Mouse (Mus musculus): ENCODE measurements at regions not wholly inside any gene's neighbourhood (a gene's known extent, or its start where the extent isn't known, plus 50 kb on each side); places are given as distances from the start of the nearest gene placed in this dataset.

- TF ChIP-seq CTCF (conservative IDR thresholded peaks at IDR 0.05; ENCODE audit: insufficient read depth, insufficient read length, low read depth, low read length) = no peak
- TF ChIP-seq POLR2A (IDR thresholded peaks at IDR 0.05; ENCODE audit: low read depth, low read length) = no peak
- DNase-seq = no peak
- H3K27ac ChIP-seq (ENCODE audit: insufficient read depth, low read depth, low read length) = no peak overlapping the region
- WGBS = 86% methylated on average over 11 of the region's 11 CpGs
- H3K4me1 ChIP-seq (ENCODE audit: control insufficient read depth, insufficient read depth, low read length) = no peaks in the 10 kb centered on the region
- H3K4me3 ChIP-seq (ENCODE audit: insufficient read depth, low read depth, low read length) = no peak overlapping the region
- H3K27me3 ChIP-seq (replicated peaks; ENCODE audit: control insufficient read depth, insufficient read depth, low read length) = no peaks in the 10 kb centered on the region
- H3K36me3 ChIP-seq (ENCODE audit: control insufficient read depth, insufficient read depth, low read length) = no peaks in the 10 kb centered on the region
These were observed 133.6 kb upstream of the Satb1 start for GRCm38 (mm10) chr17:51966573-51967284.

GRCm38 (mm10) chr17:51962529-51963110, 129.5 kb upstream of the Satb1 start:
- no peak for DNase-seq
- no peak for TF ChIP-seq POLR2A (IDR thresholded peaks at IDR 0.05; ENCODE audit: low read depth, low read length)
- H3K27ac ChIP-seq (ENCODE audit: insufficient read depth, low read depth, low read length) = no peak overlapping the region
- no peaks in the 10 kb centered on the region for H3K4me1 ChIP-seq (ENCODE audit: control insufficient read depth, insufficient read depth, low read length)
- no peak overlapping the region for H3K4me3 ChIP-seq (ENCODE audit: insufficient read depth, low read depth, low read length)
- no peaks in the 10 kb centered on the region for H3K36me3 ChIP-seq (ENCODE audit: control insufficient read depth, insufficient read depth, low read length)
- 66% methylated on average over 12 of the region's 12 CpGs for WGBS
- H3K27me3 ChIP-seq (replicated peaks; ENCODE audit: control insufficient read depth, insufficient read depth, low read length) = no peaks in the 10 kb centered on the region

- Histone ChIP-seq H3K4me1 (ENCODE audit: control insufficient read depth, insufficient read depth, low read length) (no peaks in the 10 kb centered on the region), H3K27me3 (replicated peaks; ENCODE audit: control insufficient read depth, insufficient read depth, low read length) (no peaks in the 10 kb centered on the region), H3K27ac (ENCODE audit: insufficient read depth, low read depth, low read length) (no peak overlapping the region), H3K4me3 (ENCODE audit: insufficient read depth, low read depth, low read length) (no peak overlapping the region), H3K36me3 (ENCODE audit: control insufficient read depth, insufficient read depth, low read length) (no peaks in the 10 kb centered on the region)
- WGBS = 84% methylated on average over 4 of the region's 4 CpGs
- no peak for DNase-seq
- TF ChIP-seq CTCF (conservative IDR thresholded peaks at IDR 0.05; ENCODE audit: insufficient read depth, insufficient read length, low read depth, low read length) (no peak), POLR2A (IDR thresholded peaks at IDR 0.05; ENCODE audit: low read depth, low read length) (no peak)
These were observed 128.2 kb upstream of the Satb1 start for GRCm38 (mm10) chr17:51961337-51961736.

- Histone ChIP-seq H3K27ac (ENCODE audit: insufficient read depth, low read depth, low read length) (no peak overlapping the region), H3K36me3 (ENCODE audit: control insufficient read depth, insufficient read depth, low read length) (no peaks in the 10 kb centered on the region), H3K4me1 (ENCODE audit: control insufficient read depth, insufficient read depth, low read length) (no peaks in the 10 kb centered on the region), H3K4me3 (ENCODE audit: insufficient read depth, low read depth, low read length) (no peak overlapping the region), H3K27me3 (replicated peaks; ENCODE audit: control insufficient read depth, insufficient read depth, low read length) (no peaks in the 10 kb centered on the region)
- DNase-seq = no peak
- TF ChIP-seq CTCF (conservative IDR thresholded peaks at IDR 0.05; ENCODE audit: insufficient read depth, insufficient read length, low read depth, low read length) (no peak), POLR2A (IDR thresholded peaks at IDR 0.05; ENCODE audit: low read depth, low read length) (no peak)
- 71% methylated on average over 13 of the region's 13 CpGs for whole genome bisulfite sequencing
These were observed 123.2 kb upstream of the Satb1 start for GRCm38 (mm10) chr17:51956275-51956674.

- no peaks in the 10 kb centered on the region for H3K36me3 ChIP-seq (ENCODE audit: control insufficient read depth, insufficient read depth, low read length)
- H3K27me3 ChIP-seq (replicated peaks; ENCODE audit: control insufficient read depth, insufficient read depth, low read length) = no peaks in the 10 kb centered on the region
- no peak for DNase-seq
- no peak overlapping the region for H3K4me3 ChIP-seq (ENCODE audit: insufficient read depth, low read depth, low read length)
- no peaks in the 10 kb centered on the region for H3K4me1 ChIP-seq (ENCODE audit: control insufficient read depth, insufficient read depth, low read length)
- TF ChIP-seq CTCF (conservative IDR thresholded peaks at IDR 0.05; ENCODE audit: insufficient read depth, insufficient read length, low read depth, low read length) (no peak), POLR2A (IDR thresholded peaks at IDR 0.05; ENCODE audit: low read depth, low read length) (no peak)
- WGBS = 79% methylated on average over 5 of the region's 5 CpGs
- no peak overlapping the region for H3K27ac ChIP-seq (ENCODE audit: insufficient read depth, low read depth, low read length)
These were observed 104.6 kb upstream of the Satb1 start for GRCm38 (mm10) chr17:51937707-51938106.

- WGBS = 72% methylated on average over 5 of the region's 5 CpGs
- H3K4me1 ChIP-seq (ENCODE audit: control insufficient read depth, insufficient read depth, low read length) = no peaks in the 10 kb centered on the region
- no peak for DNase-seq
These were observed 103.0 kb upstream of the Satb1 start for GRCm38 (mm10) chr17:51936071-51936470.

GRCm38 (mm10) chr17:51926392-51926791, 93.3 kb upstream of the Satb1 start:
- Histone ChIP-seq H3K4me3 (ENCODE audit: insufficient read depth, low read depth, low read length) (no peak overlapping the region), H3K27ac (ENCODE audit: insufficient read depth, low read depth, low read length) (no peak overlapping the region), H3K4me1 (ENCODE audit: control insufficient read depth, insufficient read depth, low read length) (no peaks in the 10 kb centered on the region), H3K36me3 (ENCODE audit: control insufficient read depth, insufficient read depth, low read length) (no peaks in the 10 kb centered on the region), H3K27me3 (replicated peaks; ENCODE audit: control insufficient read depth, insufficient read depth, low read length) (no peaks in the 10 kb centered on the region)
- WGBS = 67% methylated on average over 3 of the region's 3 CpGs
- DNase-seq = no peak
- no peak for TF ChIP-seq POLR2A (IDR thresholded peaks at IDR 0.05; ENCODE audit: low read depth, low read length)
- TF ChIP-seq CTCF (conservative IDR thresholded peaks at IDR 0.05; ENCODE audit: insufficient read depth, insufficient read length, low read depth, low read length) = no peak

More at GRCm38 (mm10) chr17:51936071-51936470, 103.0 kb upstream of the Satb1 start:
- no peak overlapping the region for H3K27ac ChIP-seq (ENCODE audit: insufficient read depth, low read depth, low read length)
- H3K36me3 ChIP-seq (ENCODE audit: control insufficient read depth, insufficient read depth, low read length) = no peaks in the 10 kb centered on the region
- TF ChIP-seq CTCF (conservative IDR thresholded peaks at IDR 0.05; ENCODE audit: insufficient read depth, insufficient read length, low read depth, low read length) (no peak), POLR2A (IDR thresholded peaks at IDR 0.05; ENCODE audit: low read depth, low read length) (no peak)
- H3K27me3 ChIP-seq (replicated peaks; ENCODE audit: control insufficient read depth, insufficient read depth, low read length) = no peaks in the 10 kb centered on the region
- H3K4me3 ChIP-seq (ENCODE audit: insufficient read depth, low read depth, low read length) = no peak overlapping the region
